Mouse (Mus musculus): ENCODE data around the gene Ptbp3.

GRCm38 (mm10) chr4:59465449-59465848 lies 83.7 kb downstream of the Ptbp3 start:
- no peak for TF ChIP-seq CTCF (IDR thresholded peaks at IDR 0.05)
- no peak for TF ChIP-seq EP300 (IDR thresholded peaks at IDR 0.05)
